Mouse (Mus musculus): Measurements from ENCODE around the gene Camk1g. TPM values are rescaled to one million over a fixed set of nuclear protein-coding genes. Genes with fewer than 3 reads are reported as not detected.

Gene Camk1g
- polyA plus RNA-seq, 1 experiment from 2014 or later: 15.0 TPM

DNA sequence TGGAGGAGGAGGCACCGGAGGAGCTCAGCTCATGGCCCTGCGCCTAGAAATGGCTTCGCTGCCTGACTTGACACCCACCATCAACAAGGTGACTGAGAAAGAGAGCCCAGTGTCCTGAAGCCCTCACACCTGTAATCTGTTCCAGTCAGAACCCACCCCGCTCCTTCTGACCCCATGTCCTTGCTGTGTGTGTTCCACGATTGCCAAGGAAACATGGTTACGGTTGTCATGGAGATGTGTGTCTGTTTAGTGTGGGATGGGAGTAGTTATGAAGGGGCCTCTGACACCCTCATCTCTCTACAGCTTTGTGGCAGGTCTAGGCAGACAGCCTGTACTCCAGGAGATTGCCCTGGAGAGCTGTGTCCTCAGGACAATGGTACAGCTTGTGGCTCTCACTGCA is 35.6 kb downstream of the Camk1g start:
- no peak overlapping the region for H3K4me2 ChIP-seq (ENCODE audit: low read depth, low read length, severe bottlenecking)
- no peak overlapping the region for H3K27ac ChIP-seq (ENCODE audit: low read depth, low read length)
- H3K4me1 ChIP-seq (replicated peaks; ENCODE audit: control insufficient read depth, insufficient read depth, low read length): no peaks in the 10 kb centered on the region
- no peak for ATAC-seq (replicated peaks; ENCODE audit: low FRiP score)
- H3K27me3 ChIP-seq (ENCODE audit: control insufficient read depth, insufficient read depth, low read length): no peaks in the 10 kb centered on the region
- WGBS: 77% methylated on average over 6 of the region's 6 CpGs
- no peak overlapping the region for H3K4me3 ChIP-seq (ENCODE audit: low read depth, low read length)
- H3K9ac ChIP-seq (ENCODE audit: low read length): no peak overlapping the region
- H3K9me3 ChIP-seq (ENCODE audit: control insufficient read depth, low read length): no peaks in the 10 kb centered on the region
- H3K36me3 ChIP-seq (ENCODE audit: control insufficient read depth, insufficient read depth, low read length): no peaks in the 10 kb centered on the region
- DNase-seq (ENCODE audit: low spot score): no peak

- no peak for DNase-seq (ENCODE audit: low spot score)
- WGBS: 82% methylated on average over 3 of the region's 3 CpGs
- Histone ChIP-seq H3K4me1 (replicated peaks; ENCODE audit: control insufficient read depth, insufficient read depth, low read length) (no peaks in the 10 kb centered on the region), H3K27ac (ENCODE audit: low read depth, low read length) (no peak overlapping the region), H3K9ac (ENCODE audit: low read length) (no peak overlapping the region), H3K4me3 (ENCODE audit: low read depth, low read length) (no peak overlapping the region), H3K4me2 (ENCODE audit: low read depth, low read length, severe bottlenecking) (no peak overlapping the region), H3K36me3 (ENCODE audit: control insufficient read depth, insufficient read depth, low read length) (no peaks in the 10 kb centered on the region), H3K9me3 (ENCODE audit: control insufficient read depth, low read length) (no peaks in the 10 kb centered on the region), H3K27me3 (ENCODE audit: control insufficient read depth, insufficient read depth, low read length) (no peaks in the 10 kb centered on the region)
- no peak for ATAC-seq (replicated peaks; ENCODE audit: low FRiP score)
These were observed 36.3 kb downstream of the Camk1g start for GRCm38 (mm10) chr1:193333776-193334175.

- Histone ChIP-seq H3K9me3 (ENCODE audit: control insufficient read depth, low read length) (no peaks in the 10 kb centered on the region), H3K4me2 (ENCODE audit: low read depth, low read length, severe bottlenecking) (no peak overlapping the region), H3K4me1 (replicated peaks; ENCODE audit: control insufficient read depth, insufficient read depth, low read length) (no peaks in the 10 kb centered on the region), H3K4me3 (ENCODE audit: low read depth, low read length) (no peak overlapping the region), H3K36me3 (ENCODE audit: control insufficient read depth, insufficient read depth, low read length) (no peaks in the 10 kb centered on the region), H3K9ac (ENCODE audit: low read length) (no peak overlapping the region), H3K27ac (ENCODE audit: low read depth, low read length) (no peak overlapping the region), H3K27me3 (ENCODE audit: control insufficient read depth, insufficient read depth, low read length) (no peaks in the 10 kb centered on the region)
- no peak for ATAC-seq (replicated peaks; ENCODE audit: low FRiP score)
- no peak for DNase-seq (ENCODE audit: low spot score)
- whole genome bisulfite sequencing: 79% methylated on average over 1 of the region's 1 CpGs
These were observed 37.4 kb downstream of the Camk1g start for GRCm38 (mm10) chr1:193332671-193333070.

- DNase-seq (ENCODE audit: low spot score): no peak
- Histone ChIP-seq H3K4me2 (ENCODE audit: low read depth, low read length, severe bottlenecking) (no peak overlapping the region), H3K27ac (ENCODE audit: low read depth, low read length) (no peak overlapping the region), H3K9me3 (ENCODE audit: control insufficient read depth, low read length) (no peaks in the 10 kb centered on the region), H3K36me3 (ENCODE audit: control insufficient read depth, insufficient read depth, low read length) (no peaks in the 10 kb centered on the region), H3K9ac (ENCODE audit: low read length) (no peak overlapping the region), H3K4me1 (replicated peaks; ENCODE audit: control insufficient read depth, insufficient read depth, low read length) (no peaks in the 10 kb centered on the region), H3K4me3 (ENCODE audit: low read depth, low read length) (no peak overlapping the region), H3K27me3 (ENCODE audit: control insufficient read depth, insufficient read depth, low read length) (no peaks in the 10 kb centered on the region)
- no peak for ATAC-seq (replicated peaks; ENCODE audit: low FRiP score)
- WGBS: 90% methylated on average over 13 of the region's 13 CpGs
These were observed 38.1 kb downstream of the Camk1g start for GRCm38 (mm10) chr1:193332018-193332417.

- WGBS: 76% methylated on average over 7 of the region's 7 CpGs
- H3K27me3 ChIP-seq (ENCODE audit: control insufficient read depth, insufficient read depth, low read length): no peaks in the 10 kb centered on the region
- H3K36me3 ChIP-seq (ENCODE audit: control insufficient read depth, insufficient read depth, low read length): no peaks in the 10 kb centered on the region
- no peaks in the 10 kb centered on the region for H3K4me1 ChIP-seq (replicated peaks; ENCODE audit: control insufficient read depth, insufficient read depth, low read length)
- H3K9me3 ChIP-seq (ENCODE audit: control insufficient read depth, low read length): no peaks in the 10 kb centered on the region
- H3K4me3 ChIP-seq (ENCODE audit: low read depth, low read length): no peak overlapping the region
- ATAC-seq (replicated peaks; ENCODE audit: low FRiP score): no peak; the same call in 1 of the 2 replicates
- H3K27ac ChIP-seq (ENCODE audit: low read depth, low read length): no peak overlapping the region
- no peak overlapping the region for H3K4me2 ChIP-seq (ENCODE audit: low read depth, low read length, severe bottlenecking)
- no peak overlapping the region for H3K9ac ChIP-seq (ENCODE audit: low read length)
- DNase-seq (ENCODE audit: low spot score): no peak
These were observed 39.5 kb downstream of the Camk1g start for GRCm38 (mm10) chr1:193330626-193331025.

DNA sequence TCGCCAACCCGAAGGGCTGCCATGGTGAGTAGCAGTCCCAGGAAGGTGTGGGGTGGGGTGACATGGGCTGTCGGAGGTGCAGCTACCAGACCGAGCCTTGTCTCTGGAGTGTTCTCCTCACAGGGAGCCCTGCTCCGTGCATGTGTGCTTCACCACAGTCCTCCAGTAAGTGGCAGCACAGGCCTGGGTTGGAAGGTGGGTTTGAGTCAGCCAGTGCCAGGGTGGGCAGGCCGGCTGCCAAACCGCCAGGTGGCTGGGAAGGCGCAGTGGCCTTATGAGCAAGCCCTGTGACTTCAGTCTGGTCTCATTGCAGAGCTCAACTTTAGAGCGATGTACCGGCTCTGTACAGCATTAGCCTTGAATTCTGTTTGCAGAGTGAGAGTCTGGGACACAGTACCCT is 39.9 kb downstream of the Camk1g start:
- no peak overlapping the region for H3K9ac ChIP-seq (ENCODE audit: low read length)
- no peak overlapping the region for H3K4me3 ChIP-seq (ENCODE audit: low read depth, low read length)
- H3K4me1 ChIP-seq (replicated peaks; ENCODE audit: control insufficient read depth, insufficient read depth, low read length): no peaks in the 10 kb centered on the region
- H3K27ac ChIP-seq (ENCODE audit: low read depth, low read length): no peak overlapping the region
- DNase-seq (ENCODE audit: low spot score): peak; percentile 83
- no peaks in the 10 kb centered on the region for H3K36me3 ChIP-seq (ENCODE audit: control insufficient read depth, insufficient read depth, low read length)
- no peak overlapping the region for H3K4me2 ChIP-seq (ENCODE audit: low read depth, low read length, severe bottlenecking)
- H3K9me3 ChIP-seq (ENCODE audit: control insufficient read depth, low read length): no peaks in the 10 kb centered on the region
- no peaks in the 10 kb centered on the region for H3K27me3 ChIP-seq (ENCODE audit: control insufficient read depth, insufficient read depth, low read length)
- WGBS: 33% methylated on average over 10 of the region's 10 CpGs
- peak; percentile 84 for ATAC-seq (replicated peaks; ENCODE audit: low FRiP score)

GRCm38 (mm10) chr1:193329557-193329956 is 40.5 kb downstream of the Camk1g start:
- WGBS: 68% methylated on average over 9 of the region's 9 CpGs
- no peaks in the 10 kb centered on the region for H3K4me1 ChIP-seq (replicated peaks; ENCODE audit: control insufficient read depth, insufficient read depth, low read length)
- no peaks in the 10 kb centered on the region for H3K36me3 ChIP-seq (ENCODE audit: control insufficient read depth, insufficient read depth, low read length)
- H3K9ac ChIP-seq (ENCODE audit: low read length): no peak overlapping the region
- H3K9me3 ChIP-seq (ENCODE audit: control insufficient read depth, low read length): no peaks in the 10 kb centered on the region
- H3K27ac ChIP-seq (ENCODE audit: low read depth, low read length): no peak overlapping the region
- DNase-seq (ENCODE audit: low spot score) (no peak), ATAC-seq (replicated peaks; ENCODE audit: low FRiP score) (no peak)
- no peak overlapping the region for H3K4me2 ChIP-seq (ENCODE audit: low read depth, low read length, severe bottlenecking)
- no peak overlapping the region for H3K4me3 ChIP-seq (ENCODE audit: low read depth, low read length)
- H3K27me3 ChIP-seq (ENCODE audit: control insufficient read depth, insufficient read depth, low read length): no peaks in the 10 kb centered on the region

GRCm38 (mm10) chr1:193327686-193328085 is 42.4 kb downstream of the Camk1g start:
- Histone ChIP-seq H3K9ac (ENCODE audit: low read length) (no peak overlapping the region), H3K27me3 (ENCODE audit: control insufficient read depth, insufficient read depth, low read length) (no peaks in the 10 kb centered on the region), H3K36me3 (ENCODE audit: control insufficient read depth, insufficient read depth, low read length) (no peaks in the 10 kb centered on the region), H3K4me3 (ENCODE audit: low read depth, low read length) (no peak overlapping the region), H3K4me1 (replicated peaks; ENCODE audit: control insufficient read depth, insufficient read depth, low read length) (no peaks in the 10 kb centered on the region), H3K9me3 (ENCODE audit: control insufficient read depth, low read length) (no peaks in the 10 kb centered on the region), H3K27ac (ENCODE audit: low read depth, low read length) (no peak overlapping the region), H3K4me2 (ENCODE audit: low read depth, low read length, severe bottlenecking) (no peak overlapping the region)
- DNase-seq (ENCODE audit: low spot score) (no peak), ATAC-seq (replicated peaks; ENCODE audit: low FRiP score) (no peak)
- 78% methylated on average over 5 of the region's 5 CpGs for WGBS

GRCm38 (mm10) chr1:193327216-193327615 is 42.9 kb downstream of the Camk1g start:
- no peak overlapping the region for H3K4me3 ChIP-seq (ENCODE audit: low read depth, low read length)
- no peak overlapping the region for H3K4me2 ChIP-seq (ENCODE audit: low read depth, low read length, severe bottlenecking)
- H3K36me3 ChIP-seq (ENCODE audit: control insufficient read depth, insufficient read depth, low read length): no peaks in the 10 kb centered on the region
- 94% methylated on average over 1 of the region's 1 CpGs for WGBS
- ATAC-seq (replicated peaks; ENCODE audit: low FRiP score) (no peak), DNase-seq (ENCODE audit: low spot score) (no peak)
- no peak overlapping the region for H3K9ac ChIP-seq (ENCODE audit: low read length)
- no peaks in the 10 kb centered on the region for H3K9me3 ChIP-seq (ENCODE audit: control insufficient read depth, low read length)
- no peaks in the 10 kb centered on the region for H3K27me3 ChIP-seq (ENCODE audit: control insufficient read depth, insufficient read depth, low read length)
- H3K27ac ChIP-seq (ENCODE audit: low read depth, low read length): no peak overlapping the region
- no peaks in the 10 kb centered on the region for H3K4me1 ChIP-seq (replicated peaks; ENCODE audit: control insufficient read depth, insufficient read depth, low read length)

Measured in forebrain, embryonic 11.5 days (tissue).